Mouse (Mus musculus): ENCODE data around the gene Ier2.

The Ier2 gene

DNA sequence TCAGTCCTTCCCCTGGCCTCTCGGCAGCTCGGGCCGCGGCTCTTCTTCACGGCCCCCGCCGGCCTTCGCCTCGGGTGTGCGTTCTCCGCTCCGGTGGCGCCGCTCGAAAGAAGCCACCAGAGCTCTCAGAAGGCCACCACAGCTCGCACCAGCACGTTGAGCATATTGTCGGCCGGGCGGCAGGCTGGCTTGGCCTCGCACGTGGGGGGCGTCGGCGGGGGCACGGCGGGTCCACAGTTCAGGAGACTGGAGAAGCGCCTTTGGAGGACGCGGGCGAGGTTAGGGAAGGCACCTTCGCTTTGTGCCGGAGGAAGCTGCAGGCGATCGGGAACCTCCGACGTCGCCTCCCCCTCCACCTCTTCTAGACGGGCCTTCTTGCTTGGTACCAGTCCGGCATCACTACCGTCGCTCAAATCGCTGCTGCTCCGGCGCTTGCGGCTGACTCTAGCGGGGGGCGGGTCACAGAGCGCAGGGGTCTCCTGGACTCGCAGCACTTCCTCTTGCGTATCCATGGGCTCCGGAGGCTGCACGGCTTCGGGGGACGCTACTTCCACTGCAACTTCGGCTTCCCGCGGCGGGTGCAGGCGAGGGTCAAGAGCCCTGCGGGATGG lies 586 bp downstream of the Ier2 start:
- peak; percentile 68 for DNase-seq (ENCODE audit: low spot score)

DNA sequence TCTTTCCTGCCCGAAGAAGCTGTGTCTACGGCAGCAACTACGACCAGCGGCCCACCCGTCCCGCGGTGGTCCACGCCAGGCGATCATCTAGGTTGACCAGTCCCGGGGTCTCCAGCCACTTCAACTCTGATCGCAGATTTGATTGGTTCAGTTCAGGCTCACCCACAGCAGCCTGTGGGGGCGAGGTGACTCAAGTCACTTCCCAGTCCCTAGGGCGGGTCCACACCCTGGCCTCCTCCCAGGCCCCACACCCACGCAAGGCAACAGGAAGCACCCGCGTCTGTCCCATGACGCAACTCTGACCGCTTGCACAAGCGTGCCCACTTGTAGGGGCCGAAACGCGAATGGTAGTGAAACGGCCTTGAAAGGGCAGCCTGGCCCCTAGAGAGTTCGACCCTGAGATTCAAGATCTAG lies 1.2 kb downstream of the Ier2 start:
- DNase-seq (ENCODE audit: low spot score) = peak; percentile 64

DNA sequence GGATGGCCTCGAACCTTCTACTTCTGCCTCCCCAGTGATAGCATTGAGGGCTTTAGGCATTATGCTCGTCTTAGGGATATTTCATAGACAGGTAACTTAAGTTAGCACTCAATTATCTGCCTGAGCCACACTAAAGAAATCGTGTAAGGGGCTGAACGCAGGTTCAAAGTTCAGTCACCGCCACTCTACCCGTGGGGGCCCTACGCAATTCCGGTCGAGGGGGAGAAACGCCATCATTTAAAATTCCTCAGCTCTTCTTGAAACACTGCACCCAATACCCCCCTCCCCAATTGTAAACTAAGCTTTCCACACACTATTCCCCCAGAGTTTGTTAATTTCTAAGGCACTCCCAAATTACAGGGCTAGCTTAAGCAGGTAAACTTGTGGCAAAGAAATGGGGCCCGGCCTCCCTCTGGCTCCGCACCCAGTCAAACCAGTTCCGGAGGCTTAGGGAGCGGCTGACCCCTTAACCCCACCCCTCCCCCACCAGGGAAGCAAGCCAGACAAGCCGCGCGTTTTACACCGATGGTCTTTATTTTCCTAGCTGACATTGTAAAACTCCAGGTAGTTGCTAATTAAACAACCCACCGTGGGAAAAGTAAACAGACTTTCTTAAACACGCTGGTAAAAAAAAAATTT lies 1.7 kb downstream of the Ier2 start:
- DNase-seq (ENCODE audit: low spot score) = peak; percentile 61

DNA sequence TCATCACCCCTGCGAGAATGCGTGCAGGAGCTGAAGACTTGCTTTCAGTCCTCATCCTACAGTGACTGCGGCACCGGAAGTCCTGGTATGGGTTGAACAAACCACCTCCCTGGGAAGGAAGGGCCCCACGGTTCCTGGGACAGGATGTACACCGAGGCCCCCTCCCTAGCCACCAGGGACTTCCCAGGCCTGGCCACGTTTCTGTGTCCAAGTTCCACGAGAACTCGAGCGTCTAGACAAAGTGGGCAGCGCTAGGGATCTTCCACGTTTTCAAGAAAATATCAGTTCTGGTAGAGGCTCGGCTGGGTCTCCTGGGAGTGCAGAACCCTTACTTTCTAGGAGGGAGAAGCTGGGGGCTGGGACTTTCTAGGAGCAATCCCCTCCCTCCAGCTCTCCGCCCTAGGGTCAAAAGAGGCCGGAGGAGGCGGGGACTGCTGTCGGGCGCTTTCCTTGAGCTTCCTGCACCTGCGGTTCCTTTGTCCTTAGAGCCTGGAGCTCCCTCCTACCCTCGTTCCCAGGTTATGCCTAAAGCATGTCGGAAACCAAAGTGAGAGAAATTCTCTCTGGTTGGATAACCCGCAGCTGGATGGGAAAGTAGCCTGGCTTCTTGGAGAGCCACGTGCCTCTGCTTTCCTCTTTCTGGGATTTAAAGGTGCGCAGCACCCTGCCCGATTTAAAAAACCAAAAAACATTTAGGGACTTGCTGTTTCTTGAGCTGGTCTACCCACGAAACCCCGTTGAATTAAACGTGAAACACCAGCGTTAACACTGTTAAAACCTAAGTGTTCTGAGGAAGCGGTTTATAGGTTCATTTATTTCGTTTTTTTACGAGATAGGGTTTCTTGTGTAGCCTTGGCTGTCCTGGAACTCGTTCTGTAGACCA lies 2.5 kb downstream of the Ier2 start:
- DNase-seq (ENCODE audit: low spot score) = peak; percentile 83

DNA sequence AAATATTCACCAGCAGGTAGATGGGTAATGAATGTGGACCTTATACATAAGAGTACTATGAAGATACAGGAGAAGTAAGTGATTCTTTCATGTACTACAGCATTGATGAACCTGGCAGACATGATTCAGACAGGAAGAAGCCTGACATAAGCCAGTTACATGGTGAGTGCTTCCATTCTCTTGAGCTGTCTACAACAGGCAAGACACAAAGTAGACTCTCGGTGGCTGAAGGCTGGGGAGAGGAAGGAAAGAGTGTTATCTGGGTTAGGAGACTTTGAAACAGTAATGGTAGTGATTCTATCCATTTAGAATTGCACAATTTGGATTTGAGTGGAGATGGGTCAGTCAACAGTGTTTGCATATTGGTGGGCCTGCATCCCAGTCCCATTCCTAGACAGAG lies 3.7 kb downstream of the Ier2 start:
- DNase-seq (ENCODE audit: low spot score) = no peak

DNA sequence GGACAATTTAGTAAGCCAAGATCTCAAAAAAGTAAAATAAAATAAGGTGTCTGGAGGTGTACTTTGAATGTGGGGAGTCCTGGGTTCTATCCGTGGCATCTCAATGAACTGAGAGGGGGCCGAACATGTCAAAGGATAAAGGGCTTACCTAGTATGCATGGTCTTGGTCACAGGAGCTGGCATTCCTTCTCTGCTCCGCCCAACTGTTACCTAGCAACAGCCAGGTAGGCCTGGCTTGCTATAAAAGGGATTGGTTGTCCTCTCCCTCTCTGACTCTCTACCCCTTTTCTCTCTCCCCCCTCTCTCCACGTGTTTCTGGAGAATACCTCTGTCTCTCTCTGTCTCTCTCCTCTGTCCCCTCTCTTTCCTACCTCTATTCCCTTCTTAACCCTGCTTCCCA lies 5.0 kb downstream of the Ier2 start:
- no peak for DNase-seq (ENCODE audit: low spot score)

DNA sequence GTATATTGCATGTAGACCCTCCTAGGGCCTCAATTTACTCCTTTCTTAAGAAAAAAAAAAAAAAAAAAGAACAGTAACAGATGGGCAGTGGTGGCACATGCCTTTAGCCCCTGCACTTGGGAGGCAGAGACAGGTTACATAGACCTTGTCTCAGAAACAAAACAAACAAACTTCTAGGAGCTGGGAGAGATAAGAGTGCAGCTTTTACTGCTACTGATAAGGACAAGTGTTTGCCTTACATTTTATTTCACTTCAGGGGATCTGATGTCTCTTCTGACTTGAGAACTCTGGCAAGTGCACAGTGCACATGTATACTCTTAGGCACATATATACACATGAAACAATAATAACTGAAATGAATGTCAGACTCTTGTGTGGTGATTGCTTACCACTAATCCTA lies 5.4 kb downstream of the Ier2 start:
- no peak for DNase-seq (ENCODE audit: low spot score)

DNA sequence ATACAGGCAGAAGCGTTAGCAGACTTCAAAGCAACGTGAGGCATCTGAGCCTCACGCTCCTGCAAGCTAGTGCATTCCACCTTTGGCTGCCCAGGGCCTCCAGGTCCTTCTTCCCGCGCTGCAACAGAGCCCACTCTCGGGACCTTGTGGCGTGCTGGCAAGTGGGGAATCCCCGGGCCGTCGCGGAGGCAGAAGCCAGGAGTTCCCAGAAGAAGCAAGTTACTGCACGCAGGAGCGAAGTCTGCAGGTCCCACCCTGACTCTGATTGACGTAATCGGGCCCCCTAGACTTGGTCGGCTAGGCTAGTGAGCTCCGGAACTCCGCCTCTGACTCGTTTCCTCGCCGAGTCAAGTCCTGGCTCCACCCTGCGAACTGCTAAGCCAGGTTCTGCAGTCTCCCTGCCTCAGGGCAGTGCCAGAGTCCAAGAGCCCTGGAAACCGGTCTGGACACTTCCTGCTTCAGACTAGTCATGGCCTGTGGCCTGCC lies 6.0 kb downstream of the Ier2 start:
- peak; percentile 93 for DNase-seq (ENCODE audit: low spot score)

DNA sequence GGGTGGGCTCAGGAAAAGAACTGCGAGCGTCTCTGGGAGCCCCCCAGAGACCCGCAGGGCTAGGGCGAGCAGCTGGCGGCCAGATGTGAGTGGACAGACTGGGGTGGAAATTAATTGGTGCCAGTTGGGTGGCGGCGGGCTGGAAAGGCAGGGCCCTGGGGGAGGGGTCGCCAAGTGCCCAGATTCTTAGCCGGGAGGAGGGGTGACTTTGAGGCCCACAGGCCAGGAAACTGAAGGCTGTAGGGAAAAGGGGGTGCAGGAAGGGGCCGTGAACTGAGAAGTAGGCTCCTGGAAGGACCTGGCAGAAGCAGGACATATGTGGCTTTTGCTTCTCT lies 6.5 kb downstream of the Ier2 start:
- peak; percentile 86 for DNase-seq (ENCODE audit: low spot score)

DNA sequence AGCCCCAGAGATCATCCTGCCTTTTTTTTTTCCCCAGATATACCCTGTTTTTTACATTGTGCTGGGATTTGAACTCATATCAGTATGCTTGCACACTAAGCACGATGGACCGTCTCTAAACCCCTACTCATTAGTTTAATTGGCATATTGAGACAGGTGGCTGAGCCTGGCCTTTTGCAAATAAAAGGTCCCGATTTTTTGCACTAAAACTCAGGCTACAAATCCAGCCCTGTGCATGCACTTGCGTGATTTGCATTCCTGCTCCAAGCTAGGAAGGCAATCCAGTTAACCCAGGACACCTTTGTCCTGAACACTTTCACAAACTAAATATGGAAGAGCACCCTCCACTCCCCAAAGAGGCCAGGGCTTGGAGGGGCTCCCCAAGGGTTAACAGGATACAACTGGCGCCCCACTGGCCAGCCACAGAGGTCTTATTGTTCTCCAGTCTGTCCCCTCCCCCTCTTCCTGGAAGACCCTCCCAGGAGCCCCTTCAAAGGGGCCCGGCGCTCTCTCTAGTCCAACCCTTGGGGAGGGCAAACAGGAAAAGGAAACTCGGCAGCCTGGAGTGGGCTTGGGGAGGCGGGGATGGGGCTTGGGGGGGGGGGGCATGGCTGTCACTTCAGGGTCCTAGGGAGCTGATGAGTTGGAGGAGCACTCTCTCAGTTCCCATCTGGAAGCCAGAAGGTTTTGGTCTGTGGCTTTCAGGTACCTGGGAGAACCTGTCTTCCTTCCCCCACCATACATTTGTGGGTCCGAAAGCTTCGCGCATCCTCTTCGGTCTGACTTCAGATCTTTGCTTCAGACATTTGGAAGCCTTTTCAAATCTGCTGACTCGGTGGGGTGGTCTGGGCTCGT lies 7.1 kb downstream of the Ier2 start:
- DNase-seq (ENCODE audit: low spot score) = peak; percentile 88

DNA sequence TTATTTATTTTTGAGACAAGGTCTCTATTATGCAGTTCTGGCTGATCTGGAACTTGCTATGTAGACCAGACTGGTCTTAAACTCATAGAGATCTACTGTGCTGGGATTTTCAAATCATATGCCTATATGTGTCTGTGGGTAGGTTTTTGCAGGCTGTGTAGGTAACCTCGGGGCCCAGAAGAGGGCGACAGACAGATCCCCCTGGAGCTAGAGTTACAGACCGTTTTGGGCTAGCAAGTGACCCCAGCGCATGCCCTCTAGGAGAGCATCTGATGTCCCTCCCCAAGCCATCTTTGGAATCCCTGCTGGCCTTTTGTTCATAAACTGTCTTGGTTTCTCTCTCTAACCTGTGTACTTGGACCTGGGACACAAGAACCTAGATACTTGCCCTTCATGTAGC lies 8.1 kb downstream of the Ier2 start:
- peak; percentile 55 for DNase-seq (ENCODE audit: low spot score)

DNA sequence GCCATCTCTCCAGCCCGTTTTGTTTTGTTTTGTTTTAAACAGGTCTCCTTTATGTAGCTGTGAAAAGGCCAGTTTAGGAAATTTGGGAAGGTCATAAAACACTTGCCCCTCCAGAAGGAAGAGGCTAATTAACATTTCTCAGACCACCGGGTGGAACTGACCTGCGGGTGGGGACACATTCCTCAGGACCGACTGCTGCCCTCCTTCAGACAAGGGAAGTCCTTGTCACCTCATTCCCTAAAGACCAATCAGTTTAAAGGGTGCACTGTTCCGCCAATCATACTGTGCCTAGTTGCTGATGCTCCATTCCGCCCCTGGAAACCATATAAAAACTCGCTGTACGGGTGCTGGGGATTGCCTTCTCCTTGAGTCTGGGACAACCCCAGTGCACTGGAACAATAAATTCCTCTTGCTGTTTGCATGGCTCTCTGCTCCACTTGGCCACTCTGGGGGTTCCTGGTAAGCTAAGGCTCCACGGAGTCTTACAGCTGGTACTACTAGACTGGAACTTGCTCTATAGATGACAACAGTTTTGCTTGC lies 9.5 kb downstream of the Ier2 start:
- no peak for DNase-seq (ENCODE audit: low spot score)

DNA sequence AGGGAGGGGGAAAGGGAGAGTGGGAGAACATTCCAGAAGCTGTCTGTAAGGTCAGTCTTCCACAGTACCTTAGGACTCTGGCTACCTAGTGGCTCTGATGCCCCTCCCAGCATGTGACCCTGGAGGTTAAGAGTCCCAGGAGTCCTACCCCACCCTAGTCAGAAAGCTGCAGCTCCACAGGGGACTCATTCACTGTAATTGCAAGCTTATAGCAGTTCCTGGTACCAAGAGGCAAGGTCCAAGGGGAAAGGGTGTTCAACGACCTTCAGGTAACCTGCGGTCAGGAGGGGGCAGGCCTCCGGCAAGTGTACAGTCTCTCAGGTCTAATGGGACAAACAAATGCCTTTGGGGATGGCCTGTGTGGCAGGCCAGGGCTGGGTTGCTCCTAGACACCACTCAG lies 12.4 kb downstream of the Ier2 start:
- DNase-seq (ENCODE audit: low spot score) = no peak

DNA sequence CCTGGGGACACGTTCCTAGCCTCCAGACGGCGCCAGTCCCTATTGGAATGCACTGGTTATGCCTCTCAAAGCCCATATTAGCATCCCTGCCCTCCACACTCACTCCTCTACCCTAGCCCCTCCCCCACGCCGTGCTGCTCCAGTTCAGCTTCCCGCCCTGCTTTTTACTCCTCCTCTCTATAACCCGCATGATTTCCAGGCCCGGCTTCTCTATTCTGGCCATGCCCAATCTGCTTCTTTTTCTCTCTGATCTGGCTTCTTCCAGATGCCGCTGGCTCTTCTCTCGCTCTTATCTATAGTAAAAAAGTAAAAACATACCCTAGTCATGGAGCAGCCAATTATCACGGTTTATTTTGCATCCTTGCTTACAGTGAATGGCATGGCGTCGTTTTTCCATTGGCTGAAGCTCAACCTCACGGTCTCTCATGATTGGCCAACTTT lies 15.2 kb downstream of the Ier2 start:
- DNase-seq (ENCODE audit: low spot score) = peak; percentile 91

DNA sequence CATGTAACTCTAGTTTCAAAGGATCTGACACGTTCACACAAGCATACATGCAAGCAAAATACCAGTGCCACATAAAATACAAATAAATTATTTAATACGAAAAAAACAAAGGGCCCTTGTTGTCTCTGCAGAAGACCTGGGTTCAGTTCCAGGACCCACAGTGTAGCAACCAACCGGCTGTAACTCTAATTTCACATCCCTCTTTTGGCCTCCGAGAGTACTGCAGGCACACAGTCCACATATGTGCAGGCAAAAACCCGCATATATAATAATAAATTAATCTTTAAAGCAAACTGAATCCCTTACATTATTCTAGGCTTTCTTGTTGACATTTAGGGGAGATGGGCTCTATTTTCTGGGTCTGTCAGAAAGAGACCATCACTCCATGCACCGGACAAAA lies 15.9 kb downstream of the Ier2 start:
- DNase-seq (ENCODE audit: low spot score) = peak; percentile 58

DNA sequence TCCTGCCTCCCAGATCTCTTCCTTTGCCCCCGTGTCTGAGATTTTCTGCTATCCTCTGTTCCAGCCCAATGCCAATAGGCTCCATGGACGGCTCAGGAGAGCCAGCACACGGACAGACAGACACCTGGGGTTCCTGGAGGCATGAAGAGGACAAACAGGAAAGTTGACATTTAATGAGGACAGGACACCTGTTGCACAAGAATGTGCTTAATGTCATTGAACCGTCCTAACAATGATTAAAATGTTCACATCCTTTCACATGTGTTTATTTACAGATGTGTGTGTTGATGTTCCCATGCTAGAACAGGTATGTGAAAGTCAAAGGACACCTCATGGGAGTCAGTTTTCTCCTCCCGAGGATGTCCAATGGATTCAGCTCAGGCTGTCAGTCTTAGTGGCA lies 19.6 kb downstream of the Ier2 start:
- no peak for DNase-seq (ENCODE audit: low spot score)

DNA sequence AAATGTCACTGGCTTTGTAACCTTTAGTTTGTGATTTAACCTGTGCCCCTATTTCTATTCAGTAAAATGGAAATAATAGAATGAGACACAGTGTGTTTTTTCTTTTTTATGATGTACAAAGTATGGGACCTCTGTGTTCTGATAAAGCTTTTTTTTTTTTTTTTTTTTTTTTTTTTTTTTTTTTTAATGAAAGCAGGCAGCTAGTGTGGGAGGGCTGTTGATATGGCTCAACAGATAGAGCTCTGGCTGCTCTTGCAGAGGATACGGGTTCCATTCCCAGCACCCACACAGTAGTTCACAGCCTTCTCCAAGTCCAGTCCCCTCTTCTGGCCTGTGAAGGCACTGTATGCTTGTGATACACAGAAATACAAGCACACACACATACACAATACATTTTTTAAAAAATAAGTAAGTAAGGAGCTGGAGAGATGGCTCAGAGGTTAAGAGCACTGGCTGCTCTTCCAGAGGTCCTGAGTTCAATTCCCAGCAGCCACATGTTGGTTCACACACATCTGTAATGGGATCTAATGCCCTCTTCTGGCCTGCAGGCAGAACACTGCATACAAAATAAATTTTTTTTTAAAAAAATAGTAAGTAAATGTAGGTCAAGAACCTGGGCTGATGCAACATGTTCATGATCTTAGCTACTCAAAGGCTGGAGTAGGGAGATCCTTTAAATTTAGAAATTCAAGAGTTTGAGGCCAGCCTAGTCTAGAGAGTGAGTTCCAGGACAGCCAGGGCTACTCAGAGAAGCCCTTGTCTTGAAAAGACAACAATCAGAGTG lies 20.9 kb downstream of the Ier2 start:
- DNase-seq (ENCODE audit: low spot score) = no peak

DNA sequence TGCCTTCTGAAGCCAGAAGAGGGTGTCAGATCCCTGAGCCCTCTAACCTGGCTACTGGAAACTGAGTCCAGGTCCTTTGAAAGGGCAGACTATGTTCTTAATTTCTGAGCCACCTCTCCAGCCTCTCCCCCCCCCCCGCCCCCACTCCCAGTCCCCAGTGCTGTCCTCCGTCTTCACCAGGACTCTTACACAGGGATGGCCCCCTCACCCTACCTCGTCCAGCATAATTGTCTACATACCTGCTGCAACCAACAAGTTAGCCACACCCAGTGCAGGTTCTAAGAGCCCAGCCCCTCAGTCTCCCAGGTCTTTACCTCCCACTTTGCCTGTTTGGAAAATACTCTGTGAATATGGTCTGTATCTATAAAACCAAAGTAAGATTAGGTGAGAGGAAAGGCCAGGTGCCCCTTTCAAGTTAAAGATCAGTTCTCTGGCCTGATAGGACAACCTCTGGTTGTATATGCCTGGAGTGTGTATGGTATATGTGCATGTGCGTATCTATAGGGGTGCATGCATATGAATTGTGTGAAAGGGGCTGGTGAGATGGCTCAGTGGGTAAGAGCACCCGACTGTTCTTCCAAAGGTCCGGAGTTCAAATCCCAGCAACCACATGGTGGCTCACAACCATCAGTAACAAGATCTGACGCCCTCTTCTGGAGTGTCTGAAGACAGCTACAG lies 21.9 kb downstream of the Ier2 start:
- DNase-seq (ENCODE audit: low spot score) = no peak

DNA sequence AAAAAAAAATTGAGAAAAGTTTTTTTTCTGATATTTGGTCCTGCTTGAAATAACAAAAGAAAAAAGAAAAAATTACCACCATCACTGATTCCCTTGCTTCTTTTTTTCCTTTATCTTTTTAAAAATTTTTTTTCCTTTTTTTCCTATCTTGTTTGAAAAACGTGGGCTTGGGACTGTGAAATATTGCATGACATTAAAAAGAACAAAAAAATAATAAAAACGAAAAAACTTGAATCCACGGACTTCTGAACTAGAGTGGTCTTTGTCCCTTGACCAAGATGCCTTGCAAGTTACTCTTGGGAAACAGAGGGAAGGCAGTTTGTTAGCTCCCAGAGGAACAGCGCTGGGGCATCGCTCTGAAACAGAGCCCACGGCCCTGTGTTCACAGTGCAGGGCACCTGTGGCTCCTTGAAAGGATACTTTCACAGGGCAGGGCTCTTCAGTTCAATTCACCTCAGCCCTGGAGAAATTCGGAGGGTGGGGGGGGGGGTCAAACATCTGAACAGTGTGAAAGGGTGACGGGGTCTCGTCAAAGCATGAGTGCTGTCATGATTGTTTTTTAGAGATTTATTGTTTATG lies 22.6 kb downstream of the Ier2 start:
- DNase-seq (ENCODE audit: low spot score) = no peak

Measured in embryo, embryonic 10 days (tissue).